In genomic region chrX:99517787-99518505, GRCm38 (mm10) we compare ENCODE assay signal across 11 mouse cellular contexts. TPM values are rescaled to one million over a fixed set of nuclear protein-coding genes. Genes with fewer than 3 reads are reported as not detected.
DNase-seq lines count a peak whose midpoint lies in the region; ATAC-seq and TF ChIP-seq lines count a peak whose summit lies in the region.
"Had no signal": no experiment of that assay in that cellular context is flagged by ENCODE, and none has a peak within 500 bp of the region (broad histone marks: within the 10 kb centered on the region; RNA-seq: fewer than 3 reads in every experiment).

No protein-coding gene starts in this region.

- WGBS in limb, embryonic 12.5 days = 25% methylated on average over 5 of the region's 5 CpGs
- 35% methylated on average over 5 of the region's 5 CpGs for WGBS in limb, embryonic 10.5 days
- WGBS in embryonic facial prominence, embryonic 15.5 days = 36% methylated on average over 5 of the region's 5 CpGs
- 52% methylated on average over 5 of the region's 5 CpGs for WGBS in liver, postnatal 0 days (ENCODE audit: insufficient replicate concordance)

- H3K4me2 ChIP-seq in limb, embryonic 12.5 days = no peak overlapping the region
- H3K4me2 ChIP-seq in embryonic facial prominence, embryonic 15.5 days (replicated peaks) = no peak overlapping the region
- no peak overlapping the region for H3K4me2 ChIP-seq in myocyte (ENCODE audit: low read depth)
- H3K4me2 ChIP-seq in liver, postnatal 0 days (ENCODE audit: low read depth, low read length) = no peak overlapping the region
- H3K4me2 ChIP-seq: forebrain, embryonic 13.5 days had no signal

- peaks cover 19% of the 10 kb centered on the region for H3K4me1 ChIP-seq in limb, embryonic 12.5 days (replicated peaks)
- peaks cover 30% of the 10 kb centered on the region for H3K4me1 ChIP-seq in limb, embryonic 10.5 days
- no peaks in the 10 kb centered on the region for H3K4me1 ChIP-seq in embryonic facial prominence, embryonic 15.5 days
- no peaks in the 10 kb centered on the region for H3K4me1 ChIP-seq in liver, postnatal 0 days (ENCODE audit: insufficient read depth)

- peaks cover 95% of the 10 kb centered on the region for H3K27me3 ChIP-seq in limb, embryonic 12.5 days
- peaks cover 100% of the 10 kb centered on the region for H3K27me3 ChIP-seq in limb, embryonic 10.5 days (ENCODE audit: low read depth, poor library complexity, severe bottlenecking)
- peaks cover 29% of the 10 kb centered on the region for H3K27me3 ChIP-seq in embryonic facial prominence, embryonic 15.5 days
- H3K27me3 ChIP-seq in myocyte (ENCODE audit: control insufficient read depth, insufficient read depth, insufficient read length) = no peaks in the 10 kb centered on the region
- peaks cover 4% of the 10 kb centered on the region; the same call in 1 of the 2 replicates for H3K27me3 ChIP-seq in liver, postnatal 0 days (ENCODE audit: insufficient read depth, low read length)

- no peaks in the 10 kb centered on the region for H3K79me2 ChIP-seq in myocyte (ENCODE audit: control insufficient read depth, insufficient read depth)

- TF ChIP-seq CTCF in liver, postnatal 0 days (IDR thresholded peaks at IDR 0.05; ENCODE audit: low read depth) = no peak

- H3K4me3 ChIP-seq in limb, embryonic 12.5 days (replicated peaks) = no peak overlapping the region
- no peak overlapping the region for H3K4me3 ChIP-seq in limb, embryonic 10.5 days
- H3K4me3 ChIP-seq in embryonic facial prominence, embryonic 15.5 days (replicated peaks) = no peak overlapping the region
- H3K4me3 ChIP-seq in myocyte = no peak overlapping the region
- no peak overlapping the region for H3K4me3 ChIP-seq in liver, postnatal 0 days (ENCODE audit: low read depth, low read length)
- H3K4me3 ChIP-seq: forebrain, embryonic 13.5 days had no signal

- H3K9me3 ChIP-seq in limb, embryonic 12.5 days = no peaks in the 10 kb centered on the region
- no peaks in the 10 kb centered on the region for H3K9me3 ChIP-seq in limb, embryonic 10.5 days (replicated peaks)
- H3K9me3 ChIP-seq in embryonic facial prominence, embryonic 15.5 days (replicated peaks) = no peaks in the 10 kb centered on the region
- no peaks in the 10 kb centered on the region for H3K9me3 ChIP-seq in liver, postnatal 0 days (ENCODE audit: low read length)
- H3K9me3 ChIP-seq: forebrain, embryonic 13.5 days had no signal

- TF ChIP-seq POLR2A in myocyte (IDR thresholded peaks at IDR 0.05; ENCODE audit: insufficient read length, low read depth) = no peak

- H3K9ac ChIP-seq in limb, embryonic 12.5 days (replicated peaks) = no peak overlapping the region
- no peak overlapping the region for H3K9ac ChIP-seq in embryonic facial prominence, embryonic 15.5 days
- H3K9ac ChIP-seq in liver, postnatal 0 days (replicated peaks) = no peak overlapping the region
- H3K9ac ChIP-seq: forebrain, embryonic 13.5 days had no signal

- 0 out of 2 replicates have a peak, but pooled peaks have one; percentile 9 for ATAC-seq in limb, embryonic 12.5 days (ENCODE audit: insufficient number of reproducible peaks, insufficient read depth, low FRiP score, low TSS enrichment, low read depth)
- peak; percentile 16; the same call in 1 of the 2 replicates for ATAC-seq in embryonic facial prominence, embryonic 15.5 days (ENCODE audit: insufficient number of reproducible peaks, low FRiP score, low TSS enrichment, low read depth)
- ATAC-seq in liver, postnatal 0 days = no peak
- ATAC-seq in activated CD4-positive, CD25-positive, alpha-beta regulatory T cell, adult 4 months = no peak
- ATAC-seq: forebrain, embryonic 13.5 days had no signal

- H3K27ac ChIP-seq in limb, embryonic 12.5 days = 0 out of 2 replicates have a peak overlapping the region, but pooled peaks have one; percentile 45
- no peak overlapping the region for H3K27ac ChIP-seq in limb, embryonic 10.5 days
- H3K27ac ChIP-seq in embryonic facial prominence, embryonic 15.5 days (replicated peaks) = no peak overlapping the region
- H3K27ac ChIP-seq in liver, postnatal 0 days (ENCODE audit: low read depth) = no peak overlapping the region
- H3K27ac ChIP-seq: forebrain, embryonic 13.5 days had no signal

- TF ChIP-seq EP300 in liver, postnatal 0 days (IDR thresholded peaks at IDR 0.05; ENCODE audit: low read depth) = no peak

- H3ac ChIP-seq in myocyte (ENCODE audit: control insufficient read depth, insufficient read length) = no peak overlapping the region

- peak; percentile 94 for DNase-seq in heart, adult 11 months
- DNase-seq in heart, adult 8-10 months (ENCODE audit: low spot score) = no peak
- DNase-seq in limb, embryonic 10.5 days (ENCODE audit: low spot score) = no peak
- DNase-seq in liver, postnatal 0 days = no peak
- DNase-seq: adrenal gland, adult 2 months; cerebellum, adult 11-12 months had no signal

- no peaks in the 10 kb centered on the region for H3K36me3 ChIP-seq in limb, embryonic 12.5 days
- no peaks in the 10 kb centered on the region for H3K36me3 ChIP-seq in limb, embryonic 10.5 days
- H3K36me3 ChIP-seq in embryonic facial prominence, embryonic 15.5 days = no peaks in the 10 kb centered on the region
- no peaks in the 10 kb centered on the region for H3K36me3 ChIP-seq in myocyte (ENCODE audit: control insufficient read depth, insufficient read depth)
- no peaks in the 10 kb centered on the region for H3K36me3 ChIP-seq in liver, postnatal 0 days (replicated peaks; ENCODE audit: insufficient read depth, low read length)

TF ChIP-seq in myocyte, 11 proteins besides CTCF, POLR2A, EP300 and RAD21:
- TF ChIP-seq POLR2AphosphoS2 (IDR thresholded peaks at IDR 0.05; ENCODE audit: insufficient read length, low read depth) (no peak), USF1 (IDR thresholded peaks at IDR 0.05; ENCODE audit: low read depth) (no peak), SRF (IDR thresholded peaks at IDR 0.05; ENCODE audit: control insufficient read depth, insufficient read length, low read depth) (no peak), E2F4 (IDR thresholded peaks at IDR 0.05; ENCODE audit: insufficient read depth) (no peak), MAX (IDR thresholded peaks at IDR 0.05; ENCODE audit: low read depth) (no peak), MYOG (IDR thresholded peaks at IDR 0.05; ENCODE audit: control insufficient read depth in 1 of 3, insufficient read depth in 1 of 3, insufficient read length in 2 of 3, low read depth in 2 of 3) (peak; percentile 25 to 86 (median 59)), TCF3 (IDR thresholded peaks at IDR 0.05; ENCODE audit: insufficient read length, low read depth) (peak; percentile 48), CEBPB (IDR thresholded peaks at IDR 0.05; ENCODE audit: insufficient read depth, poor library complexity, severe bottlenecking) (no peak), MYOD1 (IDR thresholded peaks at IDR 0.05; ENCODE audit: control insufficient read depth in 1 of 3, insufficient read length in 2 of 3, low read depth in 2 of 3) (peak in 2 of 3 experiments; percentile 76 to 82), REST (IDR thresholded peaks at IDR 0.05; ENCODE audit: insufficient read depth, insufficient read length) (no peak), TCF12 (IDR thresholded peaks at IDR 0.05; ENCODE audit: insufficient read depth, poor library complexity, severe bottlenecking) (peak; percentile 28)
TF ChIP-seq in myocyte: peak in this region for 4.

RNA-seq across cellular contexts. Expression of gene Pja1, which starts 46.9 kb away (rescaled TPM):
- 10 to 100 TPM; 19.3 to 22.7 (median 20.8) TPM for total RNA-seq in heart, adult 8-10 months (2022)
- 178 and 181 TPM in 2 replicates for polyA plus RNA-seq in limb, embryonic 12.5 days (2016; fragmentation: Nextera tagmentation; extraction: Ambion mirVana)
- 175 and 184 TPM in 2 replicates for polyA plus RNA-seq in limb, embryonic 10.5 days (2016; fragmentation: Nextera tagmentation; extraction: Ambion mirVana)
- 158 and 176 TPM in 2 replicates for polyA plus RNA-seq in embryonic facial prominence, embryonic 15.5 days (2015; fragmentation: Nextera tagmentation; extraction: Ambion mirVana)
- polyA plus RNA-seq in myocyte (2012; fragmentation: generic; extraction: Trizol) = 37.6 TPM
- 31.9 and 32.1 TPM in 2 replicates for polyA plus RNA-seq in liver, postnatal 0 days (2015; fragmentation: Nextera tagmentation; extraction: Ambion mirVana)
- 10 to 100 TPM; 44.0 to 44.2 TPM for polyA plus RNA-seq in activated CD4-positive, CD25-positive, alpha-beta regulatory T cell, adult 4 months (2017; shearing (Covaris generic))

Comparison
In these comparisons a context has a peak if more than half of its experiments do, and no peak if none do; other contexts are left out.
1. ATAC-seq: peak in limb, embryonic 12.5 days (single experiment) and embryonic facial prominence, embryonic 15.5 days (single experiment); none in liver, postnatal 0 days (single experiment) and activated CD4-positive, CD25-positive, alpha-beta regulatory T cell, adult 4 months (single experiment).